Mouse (Mus musculus): ENCODE data around the gene Atp5e.

The Atp5e gene

DNA sequence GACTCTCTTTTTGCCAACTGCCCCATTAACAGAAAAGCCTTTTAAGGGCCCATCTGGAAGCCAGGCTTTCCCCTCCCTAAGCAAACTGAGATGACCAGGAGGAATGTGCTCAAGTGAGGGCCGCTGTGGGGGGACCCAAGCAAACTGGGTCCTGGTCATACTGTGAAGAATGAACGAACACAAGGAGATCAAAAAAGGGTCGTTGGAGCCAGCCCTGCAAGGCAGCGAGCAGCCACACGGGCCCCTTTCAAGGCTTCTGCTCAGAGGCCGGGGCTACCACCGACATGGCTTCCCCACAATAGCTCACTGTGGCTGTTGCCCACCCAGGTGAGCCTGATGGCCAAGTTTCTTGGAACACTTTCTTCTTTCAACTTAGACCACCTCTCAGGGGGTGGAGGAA is 17.4 kb downstream of the Atp5e start:
- no peak for DNase-seq

DNA sequence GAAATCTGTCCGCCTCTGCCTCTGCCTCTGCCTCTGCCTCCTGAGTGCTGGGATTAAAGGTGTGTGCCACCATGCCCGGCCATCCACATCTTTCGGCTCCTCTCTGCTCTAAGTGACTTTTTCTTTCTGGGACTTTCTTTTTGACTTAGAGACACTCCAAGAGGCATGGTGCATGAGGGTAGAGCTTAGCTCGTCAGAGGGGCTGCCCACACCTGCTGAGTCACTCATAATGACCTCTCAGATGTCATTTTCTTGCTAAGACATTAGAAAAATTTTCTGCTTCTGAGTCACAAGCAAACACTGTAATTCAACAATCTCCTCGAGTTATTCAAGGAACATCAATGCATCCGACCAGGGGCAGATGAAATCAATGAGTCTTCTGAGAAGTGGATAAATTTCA is 18.9 kb downstream of the Atp5e start:
- no peak for DNase-seq

GRCm38 (mm10) chr2:174444359-174444758 is 19.5 kb downstream of the Atp5e start:
- no peak for DNase-seq

DNA sequence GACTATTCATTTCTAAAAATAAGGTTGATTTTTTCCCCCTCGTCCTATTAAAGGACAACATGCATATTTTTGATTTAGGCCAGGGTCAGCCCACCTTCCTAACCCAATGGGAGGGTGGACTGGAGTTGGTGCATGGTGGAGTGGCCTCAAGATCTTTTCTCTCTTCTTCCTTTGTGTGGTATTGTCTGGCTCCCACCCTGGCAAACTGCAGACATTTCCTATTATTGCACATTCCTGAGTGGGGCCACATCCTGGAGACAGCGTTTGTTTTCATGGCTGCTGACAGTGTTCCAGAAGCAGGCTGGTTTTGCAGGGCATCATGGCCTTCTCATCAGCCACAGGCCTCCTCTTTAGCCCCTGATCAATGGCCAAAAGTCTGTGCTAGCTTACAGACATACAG is 20.9 kb downstream of the Atp5e start:
- DNase-seq: no peak

DNA sequence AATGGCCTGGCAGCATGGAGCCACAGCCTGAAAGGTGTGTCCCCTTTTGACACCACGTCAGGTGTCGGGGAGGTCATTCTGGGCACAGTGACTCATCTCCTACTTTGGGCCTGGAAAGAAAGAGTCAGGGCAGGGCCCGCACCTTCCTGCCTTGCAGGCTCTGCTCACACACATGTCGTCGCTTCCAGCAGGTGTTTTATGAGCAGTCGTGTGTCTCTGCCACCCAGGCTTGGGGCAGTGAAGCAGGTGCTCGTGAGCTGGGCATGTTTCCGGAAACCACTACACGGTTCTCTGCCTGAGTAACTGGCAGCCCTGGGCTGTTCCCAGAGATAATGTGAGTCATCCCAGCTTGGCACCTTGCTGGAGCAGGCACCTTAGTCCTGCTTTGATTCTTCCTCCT is 21.4 kb downstream of the Atp5e start:
- DNase-seq: no peak

DNA sequence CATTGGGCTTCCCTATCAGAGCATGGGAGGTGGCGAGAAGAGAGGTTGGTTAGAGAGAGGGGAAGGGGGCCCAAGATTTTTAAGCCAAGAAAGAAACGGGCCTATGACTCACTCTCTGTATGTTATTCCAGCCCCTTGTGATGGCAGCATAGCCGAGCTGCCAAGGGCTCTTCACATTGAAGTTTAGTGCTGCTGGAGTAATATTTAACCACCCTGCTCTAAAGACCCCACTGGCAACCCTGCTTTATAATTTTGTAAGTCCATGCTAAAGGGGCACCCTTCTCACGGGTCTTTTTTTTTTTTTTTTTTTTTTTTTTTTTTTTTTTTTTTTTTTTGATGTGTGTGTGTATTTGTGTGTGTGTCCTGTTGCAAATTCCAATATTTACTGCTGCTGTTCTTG is 22.0 kb downstream of the Atp5e start:
- DNase-seq: no peak

GRCm38 (mm10) chr2:174439961-174440360 is 23.9 kb downstream of the Atp5e start:
- no peak for DNase-seq

GRCm38 (mm10) chr2:174439450-174439838 is 24.5 kb downstream of the Atp5e start:
- no peak for DNase-seq

DNA sequence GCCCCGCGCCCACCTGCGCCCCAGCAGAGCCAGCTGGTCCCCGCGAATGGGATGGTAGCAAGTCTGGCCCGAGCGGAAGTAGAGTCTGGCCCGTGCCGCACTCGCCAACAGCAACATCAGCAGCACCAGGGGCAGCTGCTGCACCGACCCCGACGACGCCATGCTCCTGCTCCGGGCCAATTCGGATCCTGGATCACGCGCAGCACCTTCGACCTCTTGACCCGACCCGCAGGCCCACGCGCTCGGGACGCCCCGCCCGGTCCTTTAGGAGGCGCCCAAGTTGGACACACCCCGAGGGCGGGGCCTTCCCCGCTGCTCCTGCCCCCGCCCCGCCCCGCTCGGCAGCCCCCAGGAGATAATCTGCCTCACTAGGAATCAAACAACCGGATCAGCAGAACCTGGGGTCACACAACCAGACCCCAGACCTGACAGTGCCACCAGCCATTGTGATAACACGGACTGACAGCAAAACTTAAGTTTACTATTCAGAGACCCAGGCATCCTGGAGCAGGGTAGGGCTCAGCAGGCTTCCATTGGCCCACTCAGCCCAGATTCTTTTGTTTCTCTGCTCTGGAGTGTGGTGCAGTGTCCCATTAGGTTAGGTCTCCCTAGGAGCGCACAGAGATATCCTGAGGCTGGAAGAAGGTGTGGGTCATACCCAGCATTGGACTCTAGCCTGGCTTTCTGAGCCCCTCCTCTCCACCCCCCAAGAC is 25.0 kb downstream of the Atp5e start, which contains the start of gene Ctsz:
Ctsz (minus strand) TSS at position 303 of the 713 bp plus-strand sequence.
- peak; percentile 57 for DNase-seq

DNA sequence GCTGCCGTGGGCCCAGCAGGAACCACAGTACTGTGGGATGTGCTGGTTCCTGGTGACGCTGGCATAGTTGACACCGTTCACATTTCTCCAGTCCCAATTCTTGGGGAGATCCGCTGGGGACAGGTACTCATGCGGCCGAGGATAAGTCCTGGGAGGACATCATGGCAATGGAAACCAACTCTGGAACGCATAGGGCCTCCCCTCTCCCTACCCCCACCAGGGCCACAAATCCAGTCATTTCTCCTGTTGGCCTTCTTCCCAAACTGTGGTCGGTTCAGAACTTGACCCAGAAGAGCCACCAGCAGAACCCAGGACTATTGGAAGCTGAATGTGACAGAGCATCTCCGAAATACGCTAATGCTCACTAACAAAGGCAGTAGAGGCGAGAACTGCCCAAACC is 25.7 kb downstream of the Atp5e start:
- peak; percentile 26 for DNase-seq

- no peak for DNase-seq
Observed at GRCm38 (mm10) chr2:174437697-174437982, 26.3 kb downstream of the Atp5e start.

- no peak for DNase-seq
Observed at GRCm38 (mm10) chr2:174436916-174437696, 26.8 kb downstream of the Atp5e start.

DNA sequence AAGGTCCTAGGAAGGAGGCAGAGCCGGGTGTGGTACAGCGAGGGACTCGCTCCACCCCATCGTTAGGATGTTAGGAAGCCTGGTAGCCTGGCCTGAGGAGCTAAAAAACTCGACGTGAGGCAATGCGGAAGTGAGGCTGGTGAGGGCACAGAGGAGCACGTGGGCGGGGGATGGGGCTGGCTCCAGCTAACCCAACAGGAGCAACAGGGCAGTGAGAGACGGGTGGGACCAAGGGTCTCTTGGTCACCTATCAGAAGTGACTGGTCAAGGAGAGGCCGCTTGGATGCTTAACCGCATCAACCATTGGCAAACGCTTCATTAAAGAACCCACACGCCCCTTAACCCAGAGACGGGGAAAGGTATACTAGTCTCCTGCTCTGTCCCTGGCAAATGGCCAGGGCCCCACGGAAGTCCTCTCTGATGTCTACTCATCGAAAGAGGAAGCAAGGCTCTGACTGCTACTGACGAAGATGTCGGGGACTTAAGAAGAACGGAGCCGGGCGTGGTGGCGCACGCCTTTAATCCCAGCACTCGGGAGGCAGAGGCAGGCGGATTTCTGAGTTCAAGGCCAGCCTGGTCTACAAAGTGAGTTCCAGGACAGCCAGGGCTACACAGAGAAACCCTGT is 27.7 kb downstream of the Atp5e start:
- DNase-seq: no peak

DNA sequence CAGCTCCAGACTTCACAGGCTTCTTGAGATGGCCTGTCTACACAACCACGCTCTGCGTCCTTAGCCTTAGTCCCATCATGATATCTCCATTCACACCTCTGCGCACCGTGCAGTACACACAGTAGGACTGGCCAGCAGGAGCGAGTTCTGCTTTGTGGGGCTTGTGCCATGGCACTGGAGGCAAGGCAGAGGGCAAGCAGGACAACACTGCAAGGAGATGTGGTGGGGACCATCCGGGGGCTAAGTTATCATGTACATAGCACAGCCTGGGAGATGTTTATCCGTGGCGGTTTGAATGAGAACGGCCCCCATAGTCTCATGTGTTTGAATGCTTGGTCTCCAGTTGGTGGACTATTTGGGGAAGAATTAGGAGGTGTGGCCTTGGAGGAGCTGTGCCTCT is 29.0 kb downstream of the Atp5e start:
- DNase-seq: no peak

- DNase-seq: no peak
Observed at GRCm38 (mm10) chr2:174428996-174429591, 34.8 kb downstream of the Atp5e start.

DNA sequence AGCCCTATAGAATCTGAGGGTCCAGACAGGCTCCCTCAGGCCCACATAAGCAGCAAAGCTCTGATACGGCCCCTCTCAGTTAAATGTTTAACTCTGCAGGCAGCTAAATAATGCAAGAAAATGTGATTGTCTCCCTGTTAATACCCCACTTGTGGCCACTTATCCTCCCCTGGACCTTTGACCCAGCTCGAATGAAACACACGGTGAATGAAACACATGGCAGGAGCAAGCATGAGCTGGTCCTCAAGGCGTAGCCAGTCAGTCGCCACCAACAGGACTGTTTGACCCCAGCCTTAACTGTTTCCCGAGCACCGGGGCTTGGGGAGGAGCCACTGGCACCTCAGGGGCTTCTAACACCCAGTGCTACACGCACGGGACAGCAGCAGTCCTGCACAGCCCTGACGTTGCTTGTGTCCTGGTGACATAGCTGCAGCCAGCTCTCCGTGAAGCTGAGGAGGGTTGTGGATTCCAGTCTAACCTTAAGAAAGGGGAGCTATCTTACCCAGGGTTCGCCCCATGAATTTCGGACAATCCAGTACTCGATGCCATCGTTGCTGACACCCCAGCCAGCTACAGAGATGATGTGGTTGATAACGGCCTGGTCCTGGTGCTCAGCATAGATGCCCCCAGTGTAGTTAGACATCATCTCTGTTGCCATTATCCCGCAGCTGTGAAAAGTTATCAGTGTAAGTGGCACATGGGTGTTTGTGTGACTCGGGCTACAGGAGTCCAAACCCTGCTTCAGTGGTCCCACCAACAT is 35.6 kb downstream of the Atp5e start:
- DNase-seq: no peak

DNA sequence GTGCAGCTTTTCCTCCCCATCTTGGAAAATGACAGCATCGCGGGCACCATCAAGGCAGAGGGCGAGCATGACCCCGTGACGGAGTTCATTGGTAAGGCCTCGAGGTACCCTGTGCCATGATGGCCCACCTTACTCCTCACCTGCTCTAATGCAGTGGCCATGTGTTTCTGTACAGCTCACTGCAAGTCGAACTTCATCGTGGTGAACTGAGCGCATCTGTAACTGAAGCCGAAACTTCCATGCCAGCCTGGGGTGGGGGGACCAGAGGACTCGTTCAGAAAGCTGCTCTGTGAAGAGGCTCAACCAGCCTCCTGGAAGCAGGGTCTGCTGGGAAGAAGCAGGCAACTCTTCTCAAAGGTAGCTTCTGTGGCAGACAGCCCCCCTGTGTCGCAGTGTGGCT is 37.0 kb downstream of the Atp5e start:
- no peak for DNase-seq

DNA sequence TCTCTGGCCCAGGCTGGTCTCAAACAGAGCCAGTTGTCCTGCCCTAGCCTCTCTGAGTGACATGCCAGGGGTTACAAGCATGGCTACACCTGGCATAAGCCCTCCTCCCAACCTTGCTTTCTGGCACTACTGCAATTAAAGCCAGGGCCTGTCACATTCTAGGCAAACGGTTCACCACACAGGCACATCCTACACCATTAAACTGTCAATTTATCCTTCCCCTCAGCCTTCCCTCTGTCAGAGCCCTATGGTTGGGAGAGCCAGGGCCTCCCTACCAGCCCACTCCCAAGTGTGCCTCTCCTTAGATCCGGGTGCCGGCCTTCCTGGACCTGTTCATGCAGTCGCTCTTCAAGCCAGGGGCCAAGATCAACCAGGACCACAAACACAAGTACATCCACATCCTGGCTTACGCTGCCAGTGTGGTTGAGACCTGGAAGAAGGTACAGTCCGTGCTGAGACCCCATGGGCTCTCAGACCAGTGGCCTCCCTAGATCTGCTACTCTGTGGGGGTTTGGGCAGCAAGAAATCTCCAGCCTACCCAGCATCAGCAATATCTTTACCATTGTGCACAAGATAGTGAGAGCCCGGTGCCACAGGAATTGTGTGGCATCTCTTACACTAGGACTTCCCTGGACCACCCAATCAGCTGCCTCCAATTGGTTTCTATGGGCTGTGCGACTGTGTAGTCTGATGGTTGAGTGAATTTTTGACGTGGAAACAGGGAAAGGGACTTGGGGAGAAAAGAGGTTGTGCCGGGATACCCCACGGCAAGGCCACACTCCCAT is 39.4 kb downstream of the Atp5e start:
- DNase-seq: no peak

DNA sequence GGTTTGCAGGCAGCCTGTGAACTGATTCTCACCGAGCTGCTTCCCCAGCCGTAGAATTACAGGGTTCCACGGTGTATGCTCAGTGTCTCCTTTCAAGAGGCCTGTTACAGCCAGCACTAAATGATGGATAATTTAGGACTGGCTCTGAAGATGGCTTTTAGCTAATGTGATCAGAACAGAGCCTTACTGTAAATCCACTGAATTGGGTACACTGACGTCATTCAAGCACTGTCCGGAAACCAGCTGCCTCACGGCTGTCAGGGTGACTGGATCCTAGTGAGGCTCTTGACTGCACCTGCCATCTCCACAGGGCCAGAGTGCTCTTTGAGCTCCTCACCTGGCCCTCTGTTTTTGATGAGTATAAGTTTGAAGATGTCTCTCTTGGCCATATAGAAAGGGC is 42.8 kb downstream of the Atp5e start:
- DNase-seq: no peak

- DNase-seq: peak; percentile 93
Observed at GRCm38 (mm10) chr2:174415731-174416310, 48.1 kb downstream of the Atp5e start, which contains the start of gene Nelfcd. Nelfcd (plus strand) TSS chr2:174415804.

DNA sequence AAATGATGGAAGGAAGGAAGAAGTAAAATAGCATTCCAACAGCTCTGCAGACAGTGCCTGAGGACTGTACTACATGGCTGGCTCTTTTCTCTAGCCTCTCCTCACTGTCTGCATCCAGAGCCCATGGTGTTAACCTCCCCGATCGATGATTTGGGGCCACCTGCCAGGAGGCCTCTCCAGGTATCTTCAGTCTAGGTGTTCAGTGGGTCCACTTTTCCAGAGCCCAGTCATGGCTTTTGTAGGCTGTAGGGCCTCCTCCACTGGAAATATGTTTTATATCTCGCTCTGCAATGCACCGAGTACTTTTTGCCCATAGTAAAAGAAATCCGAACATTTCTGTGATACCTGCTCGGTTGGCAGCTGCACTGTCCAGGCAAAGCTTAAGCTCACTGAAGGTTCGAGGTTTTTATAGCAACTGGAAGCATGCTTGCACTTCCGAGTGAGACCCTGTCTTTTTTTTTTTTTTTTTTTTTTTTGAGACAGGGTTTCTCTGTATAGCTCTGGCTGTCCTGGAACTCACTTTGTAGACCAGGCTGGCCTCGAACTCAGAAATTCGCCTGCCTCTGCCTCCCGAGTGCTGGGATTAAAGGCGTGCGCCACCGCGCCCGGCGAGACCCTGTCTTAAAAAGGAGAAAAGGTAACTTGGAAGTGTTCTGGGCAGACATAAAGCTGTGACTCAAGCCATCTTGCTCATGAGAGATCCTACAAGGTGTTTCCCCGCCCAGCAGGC is 48.7 kb downstream of the Atp5e start:
- DNase-seq: no peak

Measured in cerebellum, adult 11-12 months (tissue).